11 mouse cellular contexts compared by ENCODE assay signal in the genomic region with DNA sequence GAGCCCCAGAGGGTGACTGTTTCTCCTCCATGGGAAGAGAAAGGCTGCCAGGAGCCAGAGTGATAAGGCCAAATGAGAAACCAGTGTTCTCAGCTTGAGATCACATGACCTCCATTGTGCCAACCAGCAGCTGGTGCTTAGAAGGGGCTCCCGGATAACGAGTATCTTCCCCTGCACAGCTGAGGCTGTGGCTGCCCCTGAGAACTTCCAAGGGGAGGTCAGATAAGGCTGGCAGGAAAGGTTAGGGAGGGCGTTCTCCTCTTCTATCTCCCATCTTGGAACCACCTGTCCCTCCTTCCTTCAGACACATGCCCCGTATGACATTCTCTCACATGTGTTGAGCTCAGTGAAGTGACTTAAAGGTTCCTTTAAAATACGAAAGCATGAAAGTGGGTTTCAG. TPM values are rescaled to one million over a fixed set of nuclear protein-coding genes. Genes with fewer than 3 reads are reported as not detected.
DNase-seq lines count a peak whose midpoint lies in the region; ATAC-seq and TF ChIP-seq lines count a peak whose summit lies in the region.
"Had no signal": no experiment of that assay in that cellular context is flagged by ENCODE, and none has a peak within 500 bp of the region (broad histone marks: within the 10 kb centered on the region; RNA-seq: fewer than 3 reads in every experiment).

No protein-coding gene starts in this region.

- DNase-seq in cerebellum, postnatal 14 days = peak; percentile 34 to 45
- no peak for DNase-seq in cerebellum, adult 11-12 months
- DNase-seq in MEL (ENCODE audit: low read depth, low spot score) = peak; percentile 88
- DNase-seq in liver, postnatal 0 days = peak; percentile 49
- no peak for DNase-seq in adrenal gland, postnatal 36 days
- no peak for DNase-seq in kidney, adult 8-10 months
- no peak for DNase-seq in adrenal gland, postnatal 10 days
- DNase-seq: kidney, postnatal 10 days had no signal

- peak; percentile 76; the same call in 1 of the 2 replicates for ATAC-seq in heart, embryonic 15.5 days (replicated peaks; ENCODE audit: insufficient number of reproducible peaks, insufficient read depth, low FRiP score, low read depth)
- ATAC-seq in liver, postnatal 0 days = peak; percentile 73

- TF ChIP-seq POLR2A in MEL (IDR thresholded peaks at IDR 0.05; ENCODE audit: control insufficient read depth in 1 of 2, insufficient read depth in 1 of 2, low read depth in 1 of 2, low read length in 2 of 2, poor library complexity in 1 of 2) = 0 out of 4 replicates have a peak, but pooled peaks of 1 of the 2 experiments have one; percentile 23

- no peaks in the 10 kb centered on the region for H3K79me2 ChIP-seq in MEL (ENCODE audit: control insufficient read depth, insufficient read depth, low read length, poor library complexity)

- H3K4me2 ChIP-seq in heart, embryonic 15.5 days = peak overlapping the region; percentile 37
- H3K4me2 ChIP-seq in liver, postnatal 0 days (ENCODE audit: low read depth, low read length) = peak overlapping the region; percentile 43; the same call in 1 of the 2 replicates
- H3K4me2 ChIP-seq: embryonic facial prominence, embryonic 12.5 days had no signal

- H3K4me3 ChIP-seq in MEL (ENCODE audit: control insufficient read depth in 1 of 2, insufficient read depth in 1 of 2, low read depth in 2 of 2, low read length in 2 of 2) = peak overlapping the region in 1 of 2 experiments; percentile 8; a peak in 1 of 4 replicates
- no peak overlapping the region for H3K4me3 ChIP-seq in heart, embryonic 15.5 days
- H3K4me3 ChIP-seq in liver, postnatal 0 days (ENCODE audit: low read depth, low read length) = no peak overlapping the region
- H3K4me3 ChIP-seq: embryonic facial prominence, embryonic 12.5 days had no signal

- no peaks in the 10 kb centered on the region for H3K9me3 ChIP-seq in MEL (replicated peaks; ENCODE audit: insufficient read depth, low read length)
- H3K9me3 ChIP-seq in heart, embryonic 15.5 days (replicated peaks) = no peaks in the 10 kb centered on the region
- H3K9me3 ChIP-seq in liver, postnatal 0 days (ENCODE audit: low read length) = 0 out of 2 replicates have a peak, but pooled peaks cover 7% of the 10 kb centered on the region
- H3K9me3 ChIP-seq: embryonic facial prominence, embryonic 12.5 days had no signal

- no peak for TF ChIP-seq CTCF in MEL (IDR thresholded peaks at IDR 0.05 in 2 of 3, conservative IDR thresholded peaks at IDR 0.05 in 1 of 3; ENCODE audit: control insufficient read depth in 1 of 3, insufficient read depth in 1 of 3, low read depth in 2 of 3, low read length in 3 of 3, poor library complexity in 1 of 3, severe bottlenecking in 1 of 3)
- no peak for TF ChIP-seq CTCF in liver, postnatal 0 days (IDR thresholded peaks at IDR 0.05; ENCODE audit: low read depth)

- no peaks in the 10 kb centered on the region for H3K27me3 ChIP-seq in MEL (ENCODE audit: control insufficient read depth in 1 of 2, insufficient read depth in 2 of 2, low read length in 2 of 2)
- H3K27me3 ChIP-seq in heart, embryonic 15.5 days = no peaks in the 10 kb centered on the region
- H3K27me3 ChIP-seq in liver, postnatal 0 days (ENCODE audit: insufficient read depth, low read length) = no peaks in the 10 kb centered on the region
- H3K27me3 ChIP-seq: embryonic facial prominence, embryonic 12.5 days had no signal

- peak overlapping the region; percentile 78 for H3K27ac ChIP-seq in MEL (ENCODE audit: control insufficient read depth, low read depth, low read length)
- peak overlapping the region; percentile 53 for H3K27ac ChIP-seq in heart, embryonic 15.5 days
- H3K27ac ChIP-seq in liver, postnatal 0 days (ENCODE audit: low read depth) = no peak overlapping the region
- H3K27ac ChIP-seq: embryonic facial prominence, embryonic 12.5 days; macrophage had no signal

- peaks cover 0 to 32% of the 10 kb centered on the region in 2 experiments; a peak in 2 of 4 replicates for H3K36me3 ChIP-seq in MEL (ENCODE audit: control insufficient read depth in 1 of 2, insufficient read depth in 2 of 2, low read length in 2 of 2)
- no peaks in the 10 kb centered on the region for H3K36me3 ChIP-seq in heart, embryonic 15.5 days
- no peaks in the 10 kb centered on the region for H3K36me3 ChIP-seq in liver, postnatal 0 days (replicated peaks; ENCODE audit: insufficient read depth, low read length)
- H3K36me3 ChIP-seq: embryonic facial prominence, embryonic 12.5 days had no signal

- 16% methylated on average over 5 of the region's 5 CpGs for WGBS in heart, embryonic 15.5 days
- WGBS in liver, postnatal 0 days (ENCODE audit: insufficient replicate concordance) = 38% methylated on average over 5 of the region's 5 CpGs

- no peak for TF ChIP-seq RAD21 in MEL (IDR thresholded peaks at IDR 0.05; ENCODE audit: low read depth, low read length)

- peak overlapping the region; percentile 15; the same call in 1 of the 2 replicates for H3K9ac ChIP-seq in MEL (ENCODE audit: control insufficient read depth, low read depth, low read length, poor library complexity, severe bottlenecking)
- H3K9ac ChIP-seq in heart, embryonic 15.5 days = no peak overlapping the region
- 0 out of 2 replicates have a peak overlapping the region, but pooled peaks have one; percentile 11 for H3K9ac ChIP-seq in liver, postnatal 0 days (replicated peaks)
- H3K9ac ChIP-seq: embryonic facial prominence, embryonic 12.5 days had no signal

- peak; percentile 83 to 94 for TF ChIP-seq EP300 in MEL (IDR thresholded peaks at IDR 0.05; ENCODE audit: low read depth in 1 of 2, low read length in 2 of 2)
- TF ChIP-seq EP300 in liver, postnatal 0 days (IDR thresholded peaks at IDR 0.05; ENCODE audit: low read depth) = peak; percentile 87

- H3K4me1 ChIP-seq in MEL (ENCODE audit: control insufficient read depth in 1 of 2, insufficient read depth in 2 of 2, low read length in 2 of 2) = peaks cover 21 to 35% of the 10 kb centered on the region in 2 experiments
- peaks cover 20% of the 10 kb centered on the region for H3K4me1 ChIP-seq in heart, embryonic 15.5 days (replicated peaks)
- H3K4me1 ChIP-seq in liver, postnatal 0 days (ENCODE audit: insufficient read depth) = peaks cover 44% of the 10 kb centered on the region

TF ChIP-seq in MEL, 35 proteins besides CTCF, POLR2A, EP300 and RAD21 (continues in another document):
- TF ChIP-seq KAT2A (conservative IDR thresholded peaks at IDR 0.05; ENCODE audit: low read depth, low read length) = no peak
- no peak for TF ChIP-seq ZKSCAN1 (IDR thresholded peaks at IDR 0.05; ENCODE audit: low read depth, low read length)
- TF ChIP-seq USF1 (IDR thresholded peaks at IDR 0.05; ENCODE audit: low read depth, low read length) = peak; percentile 94
- TF ChIP-seq ZMIZ1 (IDR thresholded peaks at IDR 0.05; ENCODE audit: low read depth, low read length) = 0 out of 2 replicates have a peak, but pooled peaks have one; percentile 19
- TF ChIP-seq GABPA (IDR thresholded peaks at IDR 0.05; ENCODE audit: low read depth, low read length) = no peak
- TF ChIP-seq SMC3 (IDR thresholded peaks at IDR 0.05; ENCODE audit: low read depth, low read length) = no peak
- peak; percentile 93 for TF ChIP-seq TCF12 (IDR thresholded peaks at IDR 0.05; ENCODE audit: low read depth, low read length)
- TF ChIP-seq POLR2AphosphoS5 (IDR thresholded peaks at IDR 0.05; ENCODE audit: borderline replicate concordance, low read depth, low read length) = no peak
- peak; percentile 59; the same call in 1 of the 2 replicates for TF ChIP-seq MYC (IDR thresholded peaks at IDR 0.05; ENCODE audit: low read depth, low read length)
- TF ChIP-seq USF2 (IDR thresholded peaks at IDR 0.05; ENCODE audit: borderline replicate concordance in 1 of 2, insufficient read depth in 1 of 2, low read depth in 1 of 2, low read length in 2 of 2) = peak in 1 of 2 experiments; percentile 67; a peak in 3 of 4 replicates
- no peak for TF ChIP-seq HCFC1 (IDR thresholded peaks at IDR 0.05; ENCODE audit: low read depth, low read length)
- TF ChIP-seq E2F4 (IDR thresholded peaks at IDR 0.05; ENCODE audit: borderline replicate concordance, low read depth, low read length) = no peak
- TF ChIP-seq GATA1 (IDR thresholded peaks at IDR 0.05; ENCODE audit: low read depth, low read length) = peak; percentile 92
- no peak for TF ChIP-seq MEF2A (IDR thresholded peaks at IDR 0.05; ENCODE audit: extremely low read depth, insufficient replicate concordance, low read depth, low read length, poor library complexity, severe bottlenecking)
- TF ChIP-seq MYB (IDR thresholded peaks at IDR 0.05; ENCODE audit: low read depth, low read length) = peak; percentile 39; the same call in 1 of the 2 replicates
- no peak for TF ChIP-seq CHD1 (IDR thresholded peaks at IDR 0.05; ENCODE audit: low read depth, low read length)
- no peak for TF ChIP-seq TBP (IDR thresholded peaks at IDR 0.05; ENCODE audit: low read depth, low read length)
- TF ChIP-seq MXI1 (IDR thresholded peaks at IDR 0.05; ENCODE audit: low read depth, low read length) = peak; percentile 95
- TF ChIP-seq MAX (IDR thresholded peaks at IDR 0.05; ENCODE audit: low read length) = peak; percentile 76
- TF ChIP-seq CHD2 (IDR thresholded peaks at IDR 0.05; ENCODE audit: low read length) = no peak
- TF ChIP-seq ZC3H11A (IDR thresholded peaks at IDR 0.05; ENCODE audit: low read depth, low read length) = no peak
- TF ChIP-seq NRF1 (IDR thresholded peaks at IDR 0.05; ENCODE audit: insufficient read depth, low read depth, low read length, poor library complexity, severe bottlenecking) = no peak
- peak; percentile 87 for TF ChIP-seq SIN3A (IDR thresholded peaks at IDR 0.05; ENCODE audit: low read length)
- TF ChIP-seq TAL1 (IDR thresholded peaks at IDR 0.05; ENCODE audit: low read length) = peak; percentile 91
- no peak for TF ChIP-seq POLR2AphosphoS2 (IDR thresholded peaks at IDR 0.05; ENCODE audit: low read length)
- no peak for TF ChIP-seq UBTF (IDR thresholded peaks at IDR 0.05; ENCODE audit: borderline replicate concordance, insufficient read depth, low read depth, low read length)
- TF ChIP-seq MAZ (IDR thresholded peaks at IDR 0.05; ENCODE audit: low read depth, low read length) = peak; percentile 59; the same call in 1 of the 2 replicates
- TF ChIP-seq ELF1 (IDR thresholded peaks at IDR 0.05; ENCODE audit: low read depth, low read length) = no peak
- no peak for TF ChIP-seq NELFE (IDR thresholded peaks at IDR 0.05; ENCODE audit: low read depth, low read length)

RNA-seq across cellular contexts. Expression of gene Abcg1, which starts 23.3 kb away (rescaled TPM):
- 10.4 and 11.6 TPM in 2 replicates for total RNA-seq in MEL (2012; rRNA removed)
- polyA plus RNA-seq in MEL (2012; ENCODE audit: insufficient read depth in 1 of 2, insufficient read length in 2 of 2, low read depth in 1 of 2, low replicate concordance in 2 of 2, missing spikeins in 1 of 2) = 10 to 100 TPM in 1 of 2 experiments, not detected in 1; 18.0 TPM
- 10.4 and 12.1 TPM in 2 replicates for polyA plus RNA-seq in heart, embryonic 15.5 days (2015; fragmentation: Nextera tagmentation; extraction: Ambion mirVana)
- 8.9 and 9.4 TPM in 2 replicates for polyA plus RNA-seq in liver, postnatal 0 days (2015; fragmentation: Nextera tagmentation; extraction: Ambion mirVana)
- total RNA-seq in adrenal gland, postnatal 36 days (2021) = 10 to 100 TPM; 10.0 to 12.7 TPM
- 10 to 100 TPM; 12.9 to 14.2 TPM for total RNA-seq in adrenal gland, postnatal 10 days (2021)

Comparison
In these comparisons a context has a peak if more than half of its experiments do, and no peak if none do; other contexts are left out.
1. DNase-seq: peak in cerebellum, postnatal 14 days (2 of 2), MEL (single experiment) and liver, postnatal 0 days (single experiment); none in cerebellum, adult 11-12 months (single experiment), adrenal gland, postnatal 36 days (0 of 2), kidney, adult 8-10 months (0 of 2) and adrenal gland, postnatal 10 days (single experiment).